Mouse (Mus musculus) left cerebral cortex, postnatal 25 days (tissue): ENCODE data around the gene Fam162a. TPM values are rescaled to one million over a fixed set of nuclear protein-coding genes. Genes with fewer than 3 reads are reported as not detected.
A peak's percentile ranks its signal among the peaks of the same experiment; 100 is the strongest.
"Not testable (repeated sequence)": the region's sequence is repeated elsewhere in the genome, so short reads cannot be mapped to it uniquely, and the experiment has no call there.

Experiments
- DNase-seq, 2 experiments: peaks; one replicate each; pipeline ENCODE4 v3.0.0; 2022; ENCODE audit warnings: low spot score in 2 of 2, mixed read lengths in 1 of 2
- intact Hi-C: fragments of 180-260 bp; cut with DNase I; formaldehyde crosslinking; loops from one replicate; pipeline ENCODE4 v1.15.1; 2025
- total RNA-seq, 2 experiments: library from RNA; stranded (reverse); gene quantifications; 2 replicates each; pipeline ENCODE4 v1.2.3; 2021

Gene Fam162a
- total RNA-seq: 10 to 100 TPM; 70.3 to 71.3 TPM

DNA sequence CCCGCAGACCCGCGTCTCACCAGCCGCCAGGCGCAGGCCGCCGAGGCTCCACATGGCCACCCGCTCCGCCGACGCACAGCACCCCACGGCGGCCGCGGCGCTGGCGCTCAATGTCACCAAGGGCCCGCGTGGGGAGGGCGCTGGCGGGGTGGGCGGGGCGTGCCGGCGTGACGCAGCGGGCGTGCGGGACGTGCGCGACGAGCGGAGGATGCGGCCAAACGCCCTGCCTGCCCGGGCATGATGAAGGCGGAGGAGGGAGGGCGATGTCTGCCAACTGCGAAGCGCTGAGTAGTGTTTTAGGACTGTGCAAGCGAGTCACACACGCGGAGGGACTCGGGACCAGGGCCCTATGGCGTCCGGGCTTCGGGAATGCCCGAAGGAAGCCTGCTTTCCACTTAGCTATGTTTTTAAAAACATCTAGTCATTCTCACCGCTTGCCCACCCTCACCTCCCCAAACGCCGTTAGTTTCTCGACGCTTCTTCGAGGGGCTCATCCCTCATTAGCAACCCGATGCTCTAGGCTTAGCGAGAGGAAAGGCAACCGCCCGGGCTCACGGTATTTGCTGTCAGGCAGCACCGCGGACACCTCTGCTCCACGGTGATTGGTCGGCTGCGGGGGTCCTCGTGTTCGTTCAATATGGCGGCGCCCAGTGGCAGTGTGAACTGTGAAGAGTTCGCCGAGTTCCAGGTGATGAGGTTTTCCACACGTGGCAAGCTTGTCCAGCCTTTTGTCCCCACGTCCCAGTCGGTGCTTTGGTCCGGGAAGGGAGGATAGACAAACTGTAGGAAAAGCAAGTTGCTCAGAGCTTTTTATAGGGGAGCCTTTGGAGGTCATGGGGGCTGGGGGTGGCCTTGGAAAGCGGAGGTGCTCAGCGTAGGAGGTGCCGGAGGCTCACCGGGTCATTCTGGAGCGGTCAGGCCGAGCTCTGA, at the start of gene Fam162a, which contains the start of gene Ccdc58:
Gene Fam162a (minus strand): TSS at position 145 of the 930 bp plus-strand sequence.
Gene Ccdc58 (plus strand): TSS at position 236 of the 930 bp plus-strand sequence.
- peak; percentile 93 for DNase-seq
- intact Hi-C loops: loop anchor here (1.0 to 10.0 kb wide), 4 partner anchors 30 to 753 kb away; partner anchors contain the start of genes Iqcb1 and Wdr5b

DNA sequence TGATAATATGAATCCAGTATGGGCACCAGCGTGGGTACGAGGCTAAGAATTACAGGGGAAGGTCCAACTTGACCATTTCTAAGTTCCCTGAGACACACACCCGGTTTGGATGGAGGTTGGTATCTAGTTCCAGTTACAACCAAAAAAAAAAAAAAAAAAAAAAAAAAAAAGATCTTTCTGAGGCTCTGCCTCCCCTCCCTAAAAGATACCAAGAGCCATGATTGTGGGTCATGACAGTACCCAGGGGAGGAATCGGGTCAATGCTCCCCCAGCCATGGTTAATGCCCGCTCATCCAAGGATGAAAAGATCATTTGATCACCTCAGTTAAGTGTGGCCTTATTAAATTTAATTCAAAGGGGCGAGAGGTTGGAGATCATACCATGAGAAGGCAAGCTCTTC, 44.4 kb upstream of the Fam162a start:
- intact Hi-C loops: not testable (repeated sequence)

DNA sequence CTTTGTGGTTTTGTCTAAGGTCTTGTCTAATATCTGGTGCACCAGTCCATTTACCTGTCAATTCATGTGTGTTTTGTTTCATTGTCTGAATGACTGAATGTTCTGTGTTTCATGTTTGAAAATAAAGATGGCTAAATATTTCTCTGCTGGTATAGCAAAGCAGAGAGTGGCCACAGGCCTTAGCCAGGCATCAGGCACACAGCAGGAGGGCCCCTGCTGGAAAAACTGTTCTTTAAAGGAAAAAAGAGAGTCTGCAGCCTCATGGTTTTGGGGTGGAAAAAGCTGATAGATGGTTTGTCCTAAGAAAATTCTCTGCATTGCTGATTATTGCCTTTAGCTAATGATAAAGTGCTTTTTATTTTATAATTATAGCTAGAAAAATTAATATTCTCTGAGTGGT, 40.1 kb upstream of the Fam162a start:
- DNase-seq, intact Hi-C loops: not testable (repeated sequence)

More for the DNA sequence above, 44.4 kb upstream of the Fam162a start:
- not testable (repeated sequence) for DNase-seq

DNA sequence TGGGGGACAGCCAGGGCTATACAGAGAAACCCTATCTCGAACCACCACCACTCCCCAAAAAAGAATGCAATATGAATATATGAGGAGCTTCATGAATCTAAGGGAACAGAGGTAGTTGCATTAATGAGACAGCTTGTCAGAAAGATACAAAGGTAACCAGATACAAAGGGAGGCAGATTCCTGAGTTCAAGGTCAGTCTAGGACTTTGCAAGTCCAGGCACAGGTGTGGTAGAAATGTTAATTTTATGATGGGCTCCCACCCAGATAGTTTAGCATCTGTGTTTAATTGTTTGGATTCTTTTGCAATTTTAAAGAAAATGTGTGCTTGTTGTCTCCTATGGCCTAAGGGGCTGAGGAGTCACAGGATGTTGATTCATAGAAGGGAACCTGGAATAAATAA, 30.8 kb upstream of the Fam162a start:
- DNase-seq: no peak
- intact Hi-C loops: no loop called here

DNA sequence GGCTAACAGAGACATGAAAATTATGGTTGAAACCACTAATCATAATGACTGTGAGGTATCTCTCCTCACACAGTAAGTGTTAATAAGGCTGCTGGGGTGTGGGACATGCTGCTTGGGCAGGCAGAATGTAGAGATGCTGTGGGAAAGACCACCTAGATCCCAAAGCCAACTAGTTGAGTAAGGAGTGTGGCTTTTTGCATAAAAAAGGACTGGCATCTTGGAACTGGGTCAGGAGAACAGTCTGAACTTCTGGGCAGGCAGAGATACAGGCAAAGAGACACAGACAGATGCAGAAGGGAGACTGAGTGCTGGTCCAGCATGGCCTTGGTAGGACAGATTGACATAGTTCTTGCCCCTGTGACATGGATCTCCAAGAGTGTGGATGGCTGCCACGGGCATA, 30.1 kb upstream of the Fam162a start:
- intact Hi-C loops: no loop called here
- no peak for DNase-seq

DNA sequence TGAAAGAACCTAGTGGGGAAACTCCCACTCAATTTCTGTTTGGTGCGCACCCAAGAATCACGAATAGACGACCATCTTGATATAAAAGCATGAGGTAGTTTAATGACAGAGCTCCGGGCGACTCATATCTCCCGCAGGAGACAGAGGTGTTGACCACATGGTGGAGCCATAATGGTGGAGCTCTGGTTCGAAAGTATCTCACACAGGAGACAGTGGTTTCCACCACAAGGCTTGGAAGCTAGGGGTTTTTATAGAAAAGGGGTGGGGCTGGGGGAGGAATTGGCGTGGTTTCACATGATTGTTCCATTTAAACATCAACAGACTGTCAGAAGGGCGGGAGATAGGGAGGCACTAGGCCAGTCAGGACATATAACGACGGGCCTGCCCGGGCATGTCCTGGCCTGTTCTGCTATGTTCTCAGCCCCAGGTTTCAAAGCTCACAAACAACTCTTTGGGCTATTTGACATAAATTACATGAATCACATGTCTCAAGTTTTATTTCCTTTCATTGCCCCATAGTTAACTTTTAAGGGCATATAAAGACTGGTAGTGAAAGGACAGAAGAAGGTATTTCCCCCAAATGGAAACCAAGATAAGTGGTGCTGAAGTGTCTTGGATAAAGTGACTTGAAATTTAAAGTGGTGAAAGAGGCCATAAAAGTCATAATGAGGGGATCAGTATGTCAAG, 26.6 kb upstream of the Fam162a start:
- intact Hi-C loops, DNase-seq: not testable (repeated sequence)

DNA sequence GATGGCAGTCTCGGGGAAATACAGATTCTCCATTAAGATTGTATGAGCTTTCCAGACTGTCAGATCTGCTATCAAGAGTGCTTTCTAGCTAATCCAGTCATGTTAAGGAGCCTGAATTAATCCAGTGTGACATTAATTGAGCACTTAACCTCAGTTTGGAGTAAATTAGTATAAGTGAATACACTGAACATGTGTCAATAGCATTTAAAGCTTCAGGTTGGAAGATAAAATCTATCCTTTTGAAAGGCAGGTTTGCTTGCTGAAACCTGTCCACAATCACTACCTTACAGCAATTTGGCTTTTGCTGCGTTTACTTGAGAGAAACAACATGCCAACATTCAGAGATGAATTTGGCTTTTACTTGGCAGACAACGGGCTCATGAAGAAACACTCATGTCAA, 22.7 kb upstream of the Fam162a start:
- DNase-seq: no peak
- intact Hi-C loops: no loop called here

DNA sequence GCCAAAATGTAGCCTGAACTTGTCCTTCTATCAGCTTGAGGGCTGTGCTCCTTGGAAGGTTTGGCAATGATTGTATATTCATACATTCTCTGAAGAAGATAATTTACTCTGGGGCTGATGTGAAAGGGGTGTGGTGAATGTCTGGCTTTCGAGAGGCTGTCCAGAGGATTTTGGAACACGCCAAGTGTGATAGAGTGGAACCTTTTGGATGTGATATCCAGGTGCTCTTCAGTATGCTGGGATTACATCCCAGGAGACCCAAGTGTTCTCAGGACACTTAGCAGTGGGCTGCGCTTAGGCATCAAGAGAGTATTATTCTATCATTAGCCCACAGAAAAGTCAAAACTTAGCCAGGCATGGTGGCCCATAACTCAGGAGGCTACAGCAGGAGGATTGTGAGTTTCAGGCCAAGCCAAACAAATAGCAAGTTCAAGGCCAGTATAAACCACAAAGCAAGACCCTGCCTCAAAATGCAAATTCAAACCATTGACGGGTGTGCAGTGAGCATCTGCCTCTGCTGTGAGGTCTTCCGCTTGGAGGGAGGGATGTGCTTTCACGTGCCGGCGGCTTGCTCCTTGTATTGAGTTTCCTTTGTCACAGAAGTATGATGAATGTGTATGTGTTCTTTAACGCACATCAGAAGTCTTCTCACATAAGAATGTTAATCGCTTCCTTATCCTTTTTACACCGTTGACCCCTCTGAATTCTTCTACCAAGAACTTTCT, 19.6 kb upstream of the Fam162a start:
- intact Hi-C loops: no loop called here
- no peak for DNase-seq

DNA sequence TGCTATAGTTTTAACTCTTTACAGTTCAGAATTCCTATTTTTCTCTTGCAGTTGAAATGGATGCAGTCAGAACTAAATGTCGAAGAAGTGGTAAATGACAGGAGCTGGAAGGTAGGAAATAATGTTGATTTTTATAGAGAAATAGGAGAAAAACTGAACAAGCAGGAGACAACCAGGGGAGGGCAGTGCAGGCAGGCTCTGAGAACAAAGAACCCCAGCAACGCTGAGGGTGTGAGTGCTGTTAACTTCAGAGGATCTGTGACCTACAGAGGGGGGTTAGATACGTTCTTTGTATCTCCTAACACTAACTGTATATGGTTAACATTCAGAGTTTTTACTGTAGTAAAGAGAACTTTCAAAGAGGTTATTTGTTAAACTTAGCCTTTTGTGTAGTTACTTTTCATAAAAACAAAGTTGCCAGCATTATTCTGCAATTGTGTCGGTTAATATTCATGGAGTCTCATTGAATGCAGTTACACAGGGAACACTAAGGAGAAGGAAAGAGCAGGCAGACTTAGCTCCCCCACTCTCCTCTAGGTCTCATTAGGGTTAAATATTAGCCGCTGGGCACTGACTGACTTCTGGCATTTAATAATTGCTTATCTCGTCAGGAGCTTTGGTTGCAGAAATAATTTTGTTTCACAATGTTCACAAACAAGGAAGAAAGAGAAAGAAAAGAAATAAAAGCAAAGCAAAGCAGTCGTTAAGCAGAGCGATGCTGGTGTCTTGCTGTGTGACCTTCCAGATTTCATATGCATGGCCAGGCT, 18.6 kb upstream of the Fam162a start:
- DNase-seq: no peak
- intact Hi-C loops: no loop called here

DNA sequence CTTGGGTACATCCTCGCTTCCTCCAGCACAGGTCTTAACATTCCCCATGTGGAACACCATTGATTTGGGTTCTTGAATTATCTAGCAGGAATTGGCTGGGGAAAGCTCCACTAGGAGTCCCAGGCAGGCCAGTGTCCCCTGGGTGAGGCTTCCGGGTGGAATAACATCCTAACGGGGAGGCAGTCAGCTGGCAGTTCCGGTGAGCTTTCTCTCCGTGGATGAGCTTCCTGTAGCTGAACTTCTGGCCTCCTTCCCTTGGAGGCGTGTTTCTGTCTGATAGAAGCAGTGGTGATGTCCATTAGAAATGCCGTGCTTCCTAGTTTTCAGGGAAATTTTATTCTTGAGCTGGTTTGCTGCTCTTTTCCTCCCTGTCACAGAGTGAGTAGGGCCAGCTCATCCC, 17.7 kb upstream of the Fam162a start:
- no peak for DNase-seq
- intact Hi-C loops: no loop called here

DNA sequence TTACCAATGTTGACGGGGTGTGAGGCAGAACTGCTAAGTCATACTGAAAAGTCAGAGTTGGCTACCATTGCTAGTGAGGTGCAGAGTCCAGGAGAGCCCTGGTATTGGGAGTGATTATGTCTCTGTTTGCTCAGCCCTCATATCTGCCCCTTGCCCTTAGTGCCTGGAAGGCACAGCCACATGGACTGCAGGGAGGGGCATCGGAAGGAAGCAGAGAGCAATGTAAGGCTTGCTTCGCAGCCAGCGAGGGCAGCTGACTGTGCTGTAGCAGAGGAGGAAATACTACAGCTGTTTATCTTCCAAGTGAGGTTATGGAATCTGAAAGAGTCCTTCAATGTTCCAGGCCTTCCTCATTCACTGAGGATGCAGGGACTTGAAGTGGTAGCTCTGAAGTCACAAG, 16.5 kb upstream of the Fam162a start:
- intact Hi-C loops: no loop called here
- no peak for DNase-seq

DNA sequence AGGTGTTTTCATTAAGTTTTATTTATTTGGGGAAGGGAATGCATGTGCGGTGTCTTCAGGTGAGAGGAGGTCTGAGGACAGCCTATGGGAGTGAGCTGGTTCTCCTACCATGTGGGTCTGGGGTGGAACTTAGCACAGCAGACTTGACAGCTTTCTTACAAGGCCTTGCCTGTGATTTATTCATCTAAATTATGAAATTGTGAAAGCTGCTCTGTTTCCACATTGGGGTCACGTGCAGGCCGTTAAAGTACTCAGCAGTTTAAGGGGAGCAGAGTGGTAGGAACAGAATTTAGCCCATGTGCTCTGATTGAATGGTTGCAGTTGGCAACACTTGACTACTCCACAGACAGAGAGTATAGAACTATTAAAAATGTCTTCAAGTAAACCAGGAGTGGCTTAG, 8.5 kb upstream of the Fam162a start:
- no peak for DNase-seq
- intact Hi-C loops: loop anchor here (10.0 kb wide), 2 partner anchors 545 to 745 kb away; partner anchors contain the start of gene Iqcb1

DNA sequence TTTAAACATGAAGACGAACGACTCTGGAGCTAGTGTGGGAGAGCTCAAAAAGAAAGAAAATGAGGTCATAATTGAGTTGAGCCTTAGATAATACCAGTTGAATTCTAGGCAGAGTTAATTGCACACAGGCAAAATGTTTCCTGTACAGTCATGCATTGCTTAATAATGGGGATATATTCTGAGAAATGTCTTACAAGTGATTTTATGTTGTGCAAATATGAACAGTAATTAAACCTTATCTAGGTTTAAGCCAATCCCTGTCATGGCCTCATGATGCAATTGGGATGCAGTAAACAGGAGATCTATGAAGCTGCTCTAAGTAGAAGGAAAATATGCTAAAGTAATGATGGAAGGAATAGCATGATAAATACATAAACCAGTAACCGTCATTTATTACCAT, 3.4 kb upstream of the Fam162a start:
- no peak for DNase-seq
- intact Hi-C loops: loop anchor here (10.0 kb wide), 2 partner anchors 550 to 750 kb away; partner anchors contain the start of gene Iqcb1

DNA sequence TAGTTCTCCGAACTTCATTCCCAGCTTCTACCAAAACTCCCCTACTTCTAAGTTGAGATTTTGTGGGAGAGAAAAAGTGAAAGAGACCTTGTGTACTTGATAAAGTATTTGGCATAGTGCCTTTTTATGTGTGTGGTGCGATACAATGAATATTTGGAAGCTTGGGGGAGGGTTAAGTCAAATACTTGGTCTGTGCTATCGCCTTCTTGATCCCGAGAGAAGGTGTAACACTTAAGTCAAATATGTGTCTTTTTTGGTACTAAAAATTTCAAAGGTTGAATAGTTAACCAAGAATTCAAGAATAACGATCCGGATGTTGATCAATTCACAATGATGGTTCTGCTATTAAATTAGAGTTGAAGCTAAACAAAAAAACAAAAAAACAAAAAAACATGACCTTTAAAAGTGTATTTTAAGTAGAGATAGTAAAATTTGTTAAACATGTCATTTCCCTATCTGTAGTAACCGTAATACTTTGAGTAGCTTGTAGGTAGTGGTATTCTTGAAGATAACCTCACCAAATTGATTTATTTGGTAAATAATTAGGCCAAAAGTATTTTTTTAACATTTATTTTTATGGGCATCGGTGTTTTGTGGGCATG, 1.1 kb upstream of the Fam162a start:
- intact Hi-C loops: loop anchor here (10.0 kb wide), 2 partner anchors 552 to 752 kb away; partner anchors contain the start of gene Iqcb1
- no peak for DNase-seq

DNA sequence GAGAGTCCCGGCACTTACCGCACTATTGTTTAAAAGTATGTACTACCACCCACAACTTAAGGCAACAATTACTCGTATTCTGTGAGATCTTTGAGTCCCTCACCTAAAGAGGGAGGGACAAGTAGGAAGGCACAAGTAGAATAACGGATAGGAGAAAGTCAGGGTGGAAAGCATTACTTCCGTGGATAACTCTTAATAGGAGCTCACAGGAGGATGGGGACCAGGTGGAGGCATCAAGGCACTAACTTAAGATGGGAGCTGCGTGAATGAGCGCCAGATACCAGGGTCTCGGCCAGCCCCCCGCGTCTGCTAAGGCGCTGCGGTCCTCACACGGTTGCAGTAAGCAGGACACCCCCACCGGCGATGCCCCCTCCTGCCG, 334 bp downstream of the Fam162a start:
- no peak for DNase-seq
- intact Hi-C loops: loop anchor here (1.0 to 10.0 kb wide), 4 partner anchors 30 to 754 kb away; partner anchors contain the start of genes Iqcb1 and Wdr5b

DNA sequence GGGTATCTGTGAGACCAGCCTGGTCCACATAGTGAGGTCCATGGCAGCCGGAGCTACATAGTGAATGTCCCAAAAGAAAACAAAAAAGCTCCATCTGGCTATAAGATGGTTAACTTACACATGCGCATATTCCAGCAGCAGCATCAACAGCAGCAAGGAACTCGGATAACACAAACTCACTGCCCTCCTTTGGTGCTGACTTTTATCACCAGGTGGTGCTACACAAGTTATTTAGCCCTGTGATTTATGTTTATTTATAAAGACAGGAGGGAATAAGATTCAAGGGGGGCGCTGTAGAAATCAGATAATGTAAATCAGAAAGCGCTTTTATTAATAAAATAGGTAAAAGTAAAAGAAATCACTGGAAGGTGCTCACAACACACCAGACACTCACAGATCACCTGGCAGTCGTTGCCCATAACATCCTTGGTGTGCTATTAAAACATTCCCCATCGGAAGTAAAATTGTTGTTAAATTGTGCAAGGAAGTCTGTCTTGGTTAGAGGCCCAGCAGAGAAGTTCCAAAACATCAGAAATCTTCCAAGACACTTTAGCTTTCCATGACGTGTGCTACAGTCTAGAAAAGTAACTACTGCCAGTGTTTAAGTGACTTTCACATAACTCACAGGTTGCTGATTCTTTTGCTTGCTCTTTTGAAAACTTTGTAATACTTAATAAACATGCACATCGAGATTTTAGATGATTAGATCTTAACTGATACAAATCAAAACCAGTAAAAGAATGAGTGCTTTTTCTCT, 1.4 kb downstream of the Fam162a start:
- intact Hi-C loops: loop anchor here (2.0 to 10.0 kb wide), 3 partner anchors 87 to 755 kb away; partner anchors contain the start of gene Iqcb1
- DNase-seq: no peak

DNA sequence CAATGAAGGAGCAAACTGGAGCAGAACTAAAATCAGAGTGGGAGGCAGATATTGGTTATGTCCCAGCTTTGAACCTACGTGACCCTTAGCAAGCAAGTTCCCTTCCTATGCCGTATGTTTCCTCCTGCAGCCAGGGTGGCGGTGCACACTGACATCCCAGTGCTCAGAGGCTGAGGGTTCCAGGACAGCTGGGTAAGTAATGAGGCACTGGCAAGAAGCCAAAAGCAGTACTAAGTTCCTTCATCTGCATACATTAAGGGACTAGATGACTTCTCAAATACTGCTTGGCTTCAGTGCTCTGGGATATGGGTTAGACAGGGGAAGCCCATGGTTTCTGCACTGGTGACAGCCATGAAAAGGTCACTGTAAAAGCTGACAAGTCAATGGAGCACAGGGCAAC, 3.0 kb downstream of the Fam162a start:
- no peak for DNase-seq
- intact Hi-C loops: no loop called here

DNA sequence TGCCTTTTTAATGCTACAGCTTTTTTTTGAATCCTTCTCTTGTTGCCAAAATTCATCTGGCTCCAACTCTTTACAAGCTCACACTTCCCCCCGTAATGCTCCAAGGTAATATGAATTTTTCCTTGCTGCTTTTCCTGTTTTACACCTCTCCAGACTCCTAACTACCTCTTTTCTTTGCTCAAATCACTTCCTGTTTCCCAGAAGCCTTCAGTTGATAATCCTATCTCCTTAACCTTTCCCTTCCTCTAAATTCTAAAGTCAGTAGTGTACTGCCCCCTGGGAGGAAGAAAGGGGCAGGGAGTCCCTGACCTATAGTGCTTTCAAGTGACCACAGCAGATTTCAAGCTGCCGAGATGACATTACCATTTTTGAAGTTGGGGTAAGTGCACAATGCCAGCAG, 3.7 kb downstream of the Fam162a start:
- DNase-seq: no peak
- intact Hi-C loops: no loop called here
